Mouse (Mus musculus): ENCODE data around the gene Eef2k.

Eef2k gene

GRCm38 (mm10) chr7:120842345-120843036 lies at the start of gene Eef2k:
TSS of gene Eef2k (plus strand) at chr7:120842831.
- peak; percentile 83 for DNase-seq (ENCODE audit: low read depth, low spot score)

DNA sequence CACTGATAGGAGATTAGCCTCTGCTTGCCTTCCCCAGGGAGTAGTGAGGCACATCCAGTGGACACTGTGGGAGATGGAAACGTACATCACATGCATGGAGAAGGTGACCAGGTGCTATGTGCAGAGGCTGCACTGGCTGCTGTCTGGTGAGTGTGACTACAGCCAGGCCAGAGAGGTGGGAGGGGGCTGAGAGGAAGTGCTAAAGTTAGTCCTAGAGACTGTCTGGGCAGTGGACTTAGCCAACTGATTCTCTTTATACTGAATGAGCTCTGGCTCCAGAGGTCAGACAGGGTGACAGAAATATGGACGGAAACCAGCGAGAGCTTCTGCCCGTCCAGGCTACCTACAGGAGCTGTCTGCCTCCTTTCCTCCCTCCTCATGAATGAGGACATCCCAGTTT lies 47.1 kb upstream of the Eef2k start:
- no peak for DNase-seq (ENCODE audit: low read depth, low spot score)

- DNase-seq (ENCODE audit: low read depth, low spot score): no peak
Observed at GRCm38 (mm10) chr7:120796369-120796768, 46.3 kb upstream of the Eef2k start.

DNA sequence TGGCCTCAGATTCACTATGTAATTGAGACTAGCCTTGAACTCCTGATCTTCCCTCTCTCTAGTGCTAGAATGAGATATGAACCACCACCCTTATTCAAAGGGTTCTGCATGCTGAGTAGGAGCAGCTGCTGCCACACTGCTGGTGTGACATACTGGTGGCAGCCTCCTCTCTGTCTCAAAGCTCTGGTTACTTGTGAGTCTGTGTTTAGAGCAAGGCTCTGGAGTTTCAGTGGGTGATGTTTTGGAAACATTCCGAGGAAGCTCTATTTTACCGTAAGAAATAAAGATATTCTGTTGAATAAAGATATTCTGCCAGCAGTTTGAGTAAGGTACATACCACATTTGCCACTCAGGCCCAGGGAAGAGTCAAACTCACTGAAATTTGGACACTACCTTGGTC lies 39.4 kb upstream of the Eef2k start:
- DNase-seq (ENCODE audit: low read depth, low spot score): no peak

DNA sequence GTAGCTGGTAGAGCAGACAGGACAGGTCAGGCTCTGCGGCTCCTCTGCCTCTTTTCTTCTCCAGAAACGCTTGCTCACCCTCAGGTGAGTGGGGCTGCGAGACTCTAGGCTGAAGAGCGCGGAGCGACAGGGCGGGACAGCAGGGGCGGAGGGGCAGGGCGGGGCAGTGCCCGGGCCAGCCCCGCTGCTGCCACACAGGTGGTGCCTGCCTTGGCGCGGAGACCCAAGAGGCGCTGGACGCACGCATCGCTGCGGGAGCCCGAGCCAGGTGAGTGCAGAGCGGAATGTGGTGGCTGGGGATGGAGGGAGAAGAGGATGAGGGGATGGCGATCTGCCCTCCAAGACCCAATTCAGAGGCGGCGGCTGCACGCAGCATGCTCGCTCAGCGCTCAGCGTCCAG lies 32.9 kb upstream of the Eef2k start:
- no peak for DNase-seq (ENCODE audit: low read depth, low spot score)

- no peak for DNase-seq (ENCODE audit: low read depth, low spot score)
Observed at GRCm38 (mm10) chr7:120811834-120812415, 30.7 kb upstream of the Eef2k start, which contains the start of gene Gm5737. TSS of gene Gm5737 (plus strand) at chr7:120812365.

DNA sequence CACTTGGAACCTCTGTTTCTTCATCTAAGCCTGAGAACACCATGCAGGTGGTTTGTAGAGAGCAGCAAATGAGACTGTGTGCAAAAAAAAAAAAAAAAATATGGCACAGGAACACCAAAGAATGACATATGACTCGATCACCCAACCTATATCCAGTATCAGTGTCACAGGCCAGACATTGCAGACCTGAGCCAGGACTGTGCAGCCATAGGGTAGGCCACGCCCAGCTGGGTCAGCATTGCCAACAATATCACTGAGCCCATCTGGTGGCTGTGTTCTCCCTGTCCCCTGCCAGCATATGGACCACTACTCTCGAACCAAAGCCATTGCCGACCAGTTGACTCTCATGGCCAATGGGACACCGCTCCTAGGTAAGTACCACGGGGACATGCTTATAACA lies 25.1 kb upstream of the Eef2k start:
- DNase-seq (ENCODE audit: low read depth, low spot score): no peak

- DNase-seq (ENCODE audit: low read depth, low spot score): no peak
Observed at GRCm38 (mm10) chr7:120819386-120819785, 23.2 kb upstream of the Eef2k start.

DNA sequence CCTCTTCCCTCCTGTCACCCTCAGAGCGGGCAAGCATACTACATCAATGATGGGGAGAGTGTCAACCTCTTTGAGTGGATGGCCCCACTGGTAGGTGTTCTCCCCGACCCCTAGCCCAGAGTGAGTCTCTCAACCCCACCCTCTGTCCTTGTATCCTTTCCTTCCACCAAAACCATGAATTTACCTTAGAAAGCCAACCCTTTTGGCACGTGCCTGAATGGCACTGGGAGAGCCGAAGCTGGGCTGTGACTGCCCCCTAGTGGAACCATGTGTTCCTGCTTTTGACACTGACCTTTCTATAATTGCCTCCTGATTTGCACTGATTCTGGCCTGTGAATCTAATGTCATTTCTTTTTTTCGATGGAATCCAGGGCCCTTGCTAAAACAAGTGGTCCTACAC lies 19.4 kb upstream of the Eef2k start:
- peak; percentile 51 for DNase-seq (ENCODE audit: low read depth, low spot score)

DNA sequence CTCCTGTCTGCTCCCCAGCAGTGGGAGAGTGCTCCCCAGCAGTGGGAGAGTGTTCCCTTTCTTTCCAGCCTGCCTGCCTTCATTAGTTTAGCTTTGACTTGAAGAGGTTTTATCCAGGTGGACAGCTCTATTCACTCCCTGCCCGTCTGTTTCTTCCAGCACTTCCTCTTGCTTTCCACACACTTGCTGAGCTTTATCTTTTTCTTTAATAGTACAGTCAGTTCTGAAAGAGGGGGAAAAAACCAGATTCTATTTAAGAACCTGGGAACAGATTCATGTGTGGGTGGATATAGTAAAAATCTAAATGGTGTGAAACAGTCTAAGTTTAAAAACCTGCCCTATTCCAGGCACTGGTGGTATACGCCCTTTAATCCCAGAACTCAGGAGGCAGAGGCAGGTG lies 17.5 kb upstream of the Eef2k start:
- DNase-seq (ENCODE audit: low read depth, low spot score): no peak

DNA sequence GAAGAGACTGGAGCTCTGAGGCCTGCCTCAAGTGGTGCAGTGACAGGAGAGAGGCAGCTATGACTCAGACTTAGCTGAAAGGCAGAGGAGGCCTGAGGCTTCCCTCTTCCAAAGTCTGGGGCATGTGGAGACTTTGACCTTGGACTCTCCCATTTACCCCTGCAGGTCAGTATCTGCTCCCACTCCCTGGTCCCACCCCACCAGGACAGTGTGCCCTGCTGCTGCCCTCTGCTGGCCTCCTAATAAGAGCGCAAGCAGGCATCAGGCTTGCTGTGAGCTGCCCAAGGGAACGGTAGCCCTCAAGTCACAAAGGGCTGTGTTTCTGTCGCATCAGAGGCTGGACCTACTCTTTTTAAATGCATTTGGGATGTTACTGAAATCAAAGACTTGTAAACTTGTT lies 16.2 kb upstream of the Eef2k start:
- no peak for DNase-seq (ENCODE audit: low read depth, low spot score)

DNA sequence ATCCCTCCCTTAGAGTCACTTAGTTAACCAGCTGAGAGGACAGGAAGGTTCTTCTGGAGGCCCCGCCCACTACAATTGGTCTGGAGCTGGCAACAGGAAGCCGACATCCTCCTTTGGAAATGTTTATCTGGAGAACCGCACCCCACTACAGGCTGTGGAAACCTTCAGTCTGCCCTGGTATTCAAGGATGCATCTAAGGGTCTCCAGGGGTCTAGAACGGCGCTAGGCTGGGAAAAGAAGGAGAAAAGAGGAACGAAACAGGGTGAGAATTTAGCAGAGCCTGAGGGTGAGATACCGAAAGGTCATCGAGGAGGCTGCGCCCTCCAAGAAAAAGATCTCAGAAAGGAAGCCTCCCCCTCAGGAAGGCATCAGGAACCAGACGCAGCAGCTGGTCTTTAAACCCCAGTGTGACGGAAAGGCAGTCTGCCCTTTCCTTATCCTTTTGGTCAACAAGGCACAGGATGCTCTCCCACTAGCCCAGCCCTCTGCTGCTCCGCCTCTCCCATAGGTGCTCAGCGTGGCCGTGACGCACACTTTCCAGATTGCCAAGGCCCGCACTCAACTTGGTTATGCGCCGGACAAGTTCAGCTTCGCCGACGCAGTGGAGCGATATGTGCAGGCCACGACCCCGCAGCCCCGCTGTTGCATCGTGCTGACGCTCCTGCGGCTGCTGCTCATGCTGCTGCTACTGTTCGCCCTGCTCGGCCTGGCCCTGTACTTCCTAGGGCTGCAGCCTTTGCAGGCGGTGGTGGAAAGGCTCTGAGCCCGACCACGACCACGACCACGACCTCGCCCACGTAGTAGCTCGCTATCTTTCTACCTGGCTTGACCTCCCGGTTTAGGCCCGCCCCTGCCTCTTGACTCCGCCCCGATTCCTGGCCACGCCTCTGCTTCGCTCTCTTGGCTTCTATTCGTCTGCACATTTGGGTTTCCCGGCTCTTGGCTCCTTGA lies 11.9 kb upstream of the Eef2k start:
- DNase-seq (ENCODE audit: low read depth, low spot score): no peak

GRCm38 (mm10) chr7:120834426-120834825 lies 8.2 kb upstream of the Eef2k start:
- no peak for DNase-seq (ENCODE audit: low read depth, low spot score)

- peak; percentile 65 for DNase-seq (ENCODE audit: low read depth, low spot score)
Observed at GRCm38 (mm10) chr7:120834863-120835372, 7.7 kb upstream of the Eef2k start.

DNA sequence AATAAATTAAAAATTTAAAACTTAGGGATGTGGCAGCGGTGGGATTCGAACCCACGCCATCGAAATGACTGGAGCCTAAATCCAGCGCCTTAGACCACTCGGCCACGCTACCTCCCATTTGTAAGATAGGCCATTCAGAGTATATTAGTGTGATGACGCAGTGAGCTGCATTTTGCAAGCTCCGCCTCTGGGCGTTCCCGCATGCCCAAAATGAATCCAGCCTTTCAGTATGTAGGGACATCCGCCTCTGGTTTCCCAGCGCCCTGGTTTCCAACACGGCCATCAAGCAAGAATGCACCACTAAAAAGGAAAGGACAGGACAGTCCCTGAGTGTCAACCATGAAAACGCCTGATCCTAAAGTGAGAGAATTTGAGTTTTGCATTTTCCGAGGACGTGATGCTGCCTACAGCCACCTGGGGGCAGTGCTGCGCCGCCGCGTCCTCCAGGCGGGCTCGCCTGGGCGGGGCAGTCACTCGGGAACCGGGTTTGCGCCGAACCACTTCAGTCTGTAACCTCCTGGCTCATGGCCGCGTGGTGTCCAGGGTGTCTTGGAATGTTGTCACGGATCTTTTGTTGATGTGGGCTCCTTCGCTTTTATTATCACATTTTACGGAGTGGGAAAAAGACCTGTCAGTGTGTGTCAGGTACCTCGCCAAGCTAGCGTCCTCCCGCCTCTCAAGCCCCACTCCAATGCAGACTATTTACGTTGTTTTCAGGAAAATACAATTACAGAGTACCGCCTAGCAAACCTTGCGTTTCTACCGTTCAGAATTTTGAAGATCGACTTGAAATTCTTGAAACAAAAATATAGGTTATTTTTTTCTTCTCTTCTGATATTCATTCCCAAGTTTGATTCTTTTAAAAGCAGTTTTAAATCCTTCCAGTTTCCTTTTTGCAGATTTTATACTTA lies 6.9 kb upstream of the Eef2k start:
- DNase-seq (ENCODE audit: low read depth, low spot score): peak; percentile 94

DNA sequence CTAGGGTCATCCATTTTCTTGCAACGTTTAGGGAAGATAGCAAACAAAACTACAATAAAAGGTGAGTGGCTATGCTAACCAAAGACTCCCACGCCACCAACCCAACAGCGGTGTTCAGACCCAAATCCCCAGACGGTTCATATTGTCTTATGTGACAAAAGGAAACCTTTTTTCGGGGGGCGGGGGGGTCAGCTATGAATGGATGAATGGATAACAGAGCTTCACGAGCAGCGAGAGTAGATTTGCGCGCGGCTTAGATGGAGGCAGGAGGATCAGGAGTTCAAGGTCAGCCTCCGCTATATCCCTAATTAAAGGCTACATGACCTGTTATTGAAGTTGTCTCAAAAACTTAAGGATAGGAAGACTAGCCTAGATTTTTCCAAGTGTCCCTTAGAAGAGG lies 6.3 kb upstream of the Eef2k start:
- no peak for DNase-seq (ENCODE audit: low read depth, low spot score)

DNA sequence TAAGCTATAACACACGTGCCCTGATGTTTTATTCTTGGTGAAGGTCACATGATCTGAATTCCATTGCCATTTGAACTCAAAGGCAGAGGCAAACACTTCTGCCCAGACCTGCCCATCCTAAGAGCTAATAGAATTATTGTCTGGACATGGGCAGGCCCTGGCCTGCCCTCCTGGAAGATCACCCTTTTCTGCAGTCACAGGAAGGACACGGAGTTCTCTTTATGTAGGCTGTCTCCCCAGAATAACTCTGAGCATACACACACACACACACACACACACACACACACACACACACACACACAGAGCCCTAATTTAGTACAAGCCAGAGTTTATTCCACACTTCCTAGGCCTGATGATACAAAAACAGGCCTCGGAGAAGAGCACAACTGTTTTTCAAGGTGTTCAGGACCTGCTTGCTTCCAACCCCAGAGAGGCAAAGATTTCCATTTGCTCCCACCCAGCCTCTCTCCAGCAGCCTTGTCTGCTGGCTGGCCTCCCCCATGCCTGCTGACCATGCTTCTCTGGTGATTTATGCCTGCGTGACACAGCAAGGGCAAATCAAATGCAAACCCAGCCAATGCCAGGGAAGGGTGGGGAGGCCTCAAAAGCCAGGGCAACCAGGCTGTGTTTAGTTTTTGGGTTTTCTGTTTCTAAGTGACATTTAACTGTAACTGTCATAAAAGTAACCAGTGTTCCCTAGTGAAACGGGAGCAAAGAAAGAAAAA lies 4.0 kb upstream of the Eef2k start:
- no peak for DNase-seq (ENCODE audit: low read depth, low spot score)

GRCm38 (mm10) chr7:120839786-120840185 lies 2.8 kb upstream of the Eef2k start:
- DNase-seq (ENCODE audit: low read depth, low spot score): no peak

DNA sequence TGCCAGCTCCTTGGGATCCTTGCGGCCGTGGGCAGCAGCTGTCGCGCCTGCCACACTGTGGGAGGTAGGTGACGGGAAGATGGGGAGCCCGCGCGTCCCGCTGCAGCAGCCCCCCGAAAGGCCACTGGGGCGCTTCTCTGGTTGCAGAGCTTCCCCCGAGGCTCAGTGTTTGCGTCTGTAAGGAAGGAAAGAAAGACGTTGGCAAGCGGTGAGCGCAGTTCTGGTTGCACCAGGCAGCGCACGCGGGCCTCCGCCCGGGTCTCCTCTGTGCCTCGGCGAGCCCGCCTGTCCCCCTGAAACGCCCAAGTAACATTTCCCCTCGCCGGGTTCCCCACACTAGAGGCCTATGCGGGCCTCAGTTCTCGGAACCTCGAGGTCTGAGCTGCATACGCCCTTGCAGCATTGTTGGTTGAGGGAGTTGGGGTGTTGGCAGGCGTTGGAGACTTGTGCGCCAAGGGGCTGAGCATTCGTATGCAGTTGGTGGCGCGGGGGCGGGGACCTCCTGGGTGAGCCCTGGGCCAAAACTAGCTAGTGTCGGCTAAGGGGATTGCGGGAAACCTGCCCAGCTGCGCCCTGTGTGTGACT lies 498 bp downstream of the Eef2k start:
- peak; percentile 51 for DNase-seq (ENCODE audit: low read depth, low spot score)

DNA sequence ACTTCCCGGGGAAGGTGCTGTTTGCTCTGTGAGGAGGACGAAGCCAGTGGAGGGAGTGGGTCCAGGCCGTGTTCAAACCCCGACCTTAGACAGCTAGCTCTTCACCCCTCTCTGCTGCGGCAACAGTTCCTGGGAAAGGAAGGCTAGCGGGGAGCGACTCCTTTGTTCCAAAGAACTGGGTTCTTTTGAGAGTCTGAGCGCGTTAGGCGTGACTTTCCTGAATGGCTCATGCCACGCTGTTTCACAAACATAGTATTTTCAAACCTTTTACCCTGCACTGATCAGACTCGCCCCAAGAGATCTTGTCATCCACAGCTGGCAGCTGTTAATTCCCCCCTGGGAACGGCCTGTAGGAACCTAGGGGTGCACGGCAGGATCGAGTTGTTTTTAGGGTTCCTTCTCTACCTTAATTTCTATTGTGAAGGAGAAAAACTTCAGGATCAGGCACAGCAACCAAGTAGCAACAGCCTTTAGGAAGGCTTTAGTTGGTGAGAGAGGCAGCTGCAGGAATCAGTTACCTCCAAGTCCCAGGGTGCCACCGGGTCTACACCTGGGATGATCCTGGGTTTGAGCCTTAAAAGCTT lies 1.3 kb downstream of the Eef2k start:
- DNase-seq (ENCODE audit: low read depth, low spot score): no peak

Measured in embryo, embryonic 11.5 days (tissue).